Mouse (Mus musculus) C3H10T1/2 (cell line): ENCODE results near the gene Mterf1b. TPM values are rescaled to one million over a fixed set of nuclear protein-coding genes. Genes with fewer than 3 reads are reported as not detected.

Experiments used
- polyA plus RNA-seq, 2 experiments: library from polyadenylated mRNA; unstranded; fragments of >200 nt; fragmentation: generic; extraction: Trizol; gene quantifications; one replicate each; pipeline ENCODE4 v1.2.1; 2012; ENCODE audit warnings: missing spikeins in 2 of 2

Gene Mterf1b
- polyA plus RNA-seq = under 1 TPM; 0.08 to 0.94 TPM

GRCm38 (mm10) chr5:4191671-4192480 lies at the start of gene Mterf1b:
TSS of gene Mterf1b (plus strand) at chr5:4192367.

Other genes with a start within 250 kb of the Mterf1b start
- gene Cyp51, start 87.6 kb upstream of the Mterf1b start, polyA plus RNA-seq = 10 to 100 TPM in 1 of 2 experiments, 1 to 10 TPM in 1; 7.0 to 29.0 TPM